Mouse (Mus musculus) v-Abl transformed pro-B cells (cell line): ENCODE measurements around the gene Slco2a1.

Experiments
- in situ Hi-C, 2 experiments: fragments of 400-800 bp; cut with MboI; formaldehyde crosslinking; loops; one replicate each; pipeline ENCODE4 v1.15.1; 2025; ENCODE audit not compliant: unreplicated experiment in 2 of 2

Gene Slco2a1

GRCm38 (mm10) chr9:102981791-102982190 is 6.7 kb upstream of the Slco2a1 start:
- in situ Hi-C loops: no loop called here

GRCm38 (mm10) chr9:102982376-102982775 is 6.1 kb upstream of the Slco2a1 start:
- in situ Hi-C loops: no loop called here

GRCm38 (mm10) chr9:102985111-102985510 is 3.4 kb upstream of the Slco2a1 start:
- in situ Hi-C loops: no loop called here

- in situ Hi-C loops: no loop called here
Measured at GRCm38 (mm10) chr9:102985939-102986338, 2.6 kb upstream of the Slco2a1 start.

GRCm38 (mm10) chr9:102990306-102991133 is 2.0 kb downstream of the Slco2a1 start:
- in situ Hi-C loops: no loop called here

- in situ Hi-C loops: no loop called here
Measured at GRCm38 (mm10) chr9:102991134-102991406, 2.6 kb downstream of the Slco2a1 start.

- in situ Hi-C loops: no loop called here
Measured at GRCm38 (mm10) chr9:102992877-102993276, 4.4 kb downstream of the Slco2a1 start.

- in situ Hi-C loops: no loop called here
Measured at GRCm38 (mm10) chr9:102993764-102994163, 5.3 kb downstream of the Slco2a1 start.

GRCm38 (mm10) chr9:102995800-102996635 is 7.5 kb downstream of the Slco2a1 start:
- in situ Hi-C loops: no loop called here

- in situ Hi-C loops: no loop called here
Measured at GRCm38 (mm10) chr9:103000384-103000783, 11.9 kb downstream of the Slco2a1 start.

- in situ Hi-C loops: no loop called here
Measured at GRCm38 (mm10) chr9:103004343-103004742, 15.8 kb downstream of the Slco2a1 start.

GRCm38 (mm10) chr9:103007699-103008078 is 19.2 kb downstream of the Slco2a1 start:
- in situ Hi-C loops: no loop called here

- in situ Hi-C loops: no loop called here
Measured at GRCm38 (mm10) chr9:103008079-103008855, 19.8 kb downstream of the Slco2a1 start.

- in situ Hi-C loops: no loop called here
Measured at GRCm38 (mm10) chr9:103010161-103010560, 21.6 kb downstream of the Slco2a1 start.

GRCm38 (mm10) chr9:103013366-103013765 is 24.9 kb downstream of the Slco2a1 start:
- in situ Hi-C loops: no loop called here

- in situ Hi-C loops: no loop called here
Measured at GRCm38 (mm10) chr9:103014686-103015085, 26.2 kb downstream of the Slco2a1 start.

- in situ Hi-C loops: no loop called here
Measured at GRCm38 (mm10) chr9:103024116-103024515, 35.6 kb downstream of the Slco2a1 start.

GRCm38 (mm10) chr9:103027150-103027889 is 38.8 kb downstream of the Slco2a1 start:
- in situ Hi-C loops: no loop called here

- in situ Hi-C loops: no loop called here
Measured at GRCm38 (mm10) chr9:103029012-103029411, 40.5 kb downstream of the Slco2a1 start.

- in situ Hi-C loops: no loop called here
Measured at GRCm38 (mm10) chr9:103030041-103030440, 41.5 kb downstream of the Slco2a1 start.
